Mouse (Mus musculus): ENCODE measurements at regions not wholly inside any gene's neighbourhood (a gene's known extent, or its start where the extent isn't known, plus 50 kb on each side); places are given as distances from the start of the nearest gene placed in this dataset.

- ATAC-seq (ENCODE audit: low FRiP score), result 0 out of 2 replicates have a peak, but pooled peaks have one; percentile 27
- Histone ChIP-seq H3K27ac (no peak overlapping the region), H3K9ac (no peak overlapping the region), H3K27me3 (no peaks in the 10 kb centered on the region), H3K36me3 (replicated peaks) (no peaks in the 10 kb centered on the region), H3K9me3 (no peaks in the 10 kb centered on the region), H3K4me3 (replicated peaks) (no peak overlapping the region), H3K4me1 (peaks cover 15% of the 10 kb centered on the region; the same call in 1 of the 2 replicates), H3K4me2 (no peak overlapping the region)
- 60% methylated on average over 8 of the region's 8 CpGs for WGBS
Measured at GRCm38 (mm10) chr2:106461021-106461420, 232.0 kb upstream of the Mpped2 start.

GRCm38 (mm10) chr2:106461490-106461889, 231.6 kb upstream of the Mpped2 start:
- Histone ChIP-seq H3K4me2 (no peak overlapping the region), H3K27me3 (no peaks in the 10 kb centered on the region), H3K27ac (0 out of 2 replicates have a peak overlapping the region, but pooled peaks have one; percentile 25), H3K4me1 (peaks cover 15% of the 10 kb centered on the region; the same call in 1 of the 2 replicates), H3K36me3 (replicated peaks) (no peaks in the 10 kb centered on the region), H3K9me3 (no peaks in the 10 kb centered on the region), H3K4me3 (replicated peaks) (no peak overlapping the region), H3K9ac (no peak overlapping the region)
- 81% methylated on average over 7 of the region's 7 CpGs for WGBS
- ATAC-seq (ENCODE audit: low FRiP score), result no peak; the same call in 1 of the 2 replicates

GRCm38 (mm10) chr2:106461973-106462637, 231.0 kb upstream of the Mpped2 start:
- Histone ChIP-seq H3K9ac (no peak overlapping the region), H3K27ac (0 out of 2 replicates have a peak overlapping the region, but pooled peaks have one; percentile 25), H3K4me3 (replicated peaks) (no peak overlapping the region), H3K36me3 (replicated peaks) (no peaks in the 10 kb centered on the region), H3K4me1 (peaks cover 15% of the 10 kb centered on the region; the same call in 1 of the 2 replicates), H3K9me3 (no peaks in the 10 kb centered on the region), H3K4me2 (no peak overlapping the region), H3K27me3 (no peaks in the 10 kb centered on the region)
- no peak for ATAC-seq (ENCODE audit: low FRiP score)
- WGBS, result 55% methylated on average over 12 of the region's 12 CpGs

GRCm38 (mm10) chr2:106465055-106465454, 228.0 kb upstream of the Mpped2 start:
- no peak for ATAC-seq (ENCODE audit: low FRiP score)

GRCm38 (mm10) chr2:106465831-106466230, 227.2 kb upstream of the Mpped2 start:
- Histone ChIP-seq H3K27me3 (no peaks in the 10 kb centered on the region), H3K9ac (no peak overlapping the region), H3K4me3 (replicated peaks) (no peak overlapping the region), H3K36me3 (replicated peaks) (no peaks in the 10 kb centered on the region), H3K4me2 (no peak overlapping the region), H3K9me3 (no peaks in the 10 kb centered on the region), H3K4me1 (peaks cover 15% of the 10 kb centered on the region; the same call in 1 of the 2 replicates), H3K27ac (no peak overlapping the region)
- WGBS, result 83% methylated on average over 3 of the region's 3 CpGs
- ATAC-seq (ENCODE audit: low FRiP score), result no peak

More at GRCm38 (mm10) chr2:106465055-106465454, 228.0 kb upstream of the Mpped2 start:
- Histone ChIP-seq H3K4me1 (peaks cover 15% of the 10 kb centered on the region; the same call in 1 of the 2 replicates), H3K27me3 (no peaks in the 10 kb centered on the region), H3K36me3 (replicated peaks) (no peaks in the 10 kb centered on the region), H3K9ac (no peak overlapping the region), H3K9me3 (no peaks in the 10 kb centered on the region), H3K4me2 (no peak overlapping the region), H3K4me3 (replicated peaks) (no peak overlapping the region), H3K27ac (no peak overlapping the region)
- WGBS, result 81% methylated on average over 3 of the region's 3 CpGs

GRCm38 (mm10) chr2:106469196-106469595, 223.9 kb upstream of the Mpped2 start:
- no peaks in the 10 kb centered on the region for H3K27me3 ChIP-seq
- H3K4me3 ChIP-seq (replicated peaks), result no peak overlapping the region
- no peak overlapping the region for H3K9ac ChIP-seq
- H3K36me3 ChIP-seq (replicated peaks), result no peaks in the 10 kb centered on the region
- no peak for ATAC-seq (ENCODE audit: low FRiP score)
- H3K27ac ChIP-seq, result no peak overlapping the region
- H3K4me1 ChIP-seq, result no peaks in the 10 kb centered on the region
- no peak overlapping the region for H3K4me2 ChIP-seq
- no peaks in the 10 kb centered on the region for H3K9me3 ChIP-seq
- 84% methylated on average over 2 of the region's 2 CpGs for WGBS

- Histone ChIP-seq H3K4me2 (no peak overlapping the region), H3K9me3 (no peaks in the 10 kb centered on the region), H3K4me1 (no peaks in the 10 kb centered on the region), H3K27me3 (no peaks in the 10 kb centered on the region), H3K4me3 (replicated peaks) (no peak overlapping the region), H3K36me3 (replicated peaks) (no peaks in the 10 kb centered on the region), H3K9ac (no peak overlapping the region), H3K27ac (no peak overlapping the region)
- 85% methylated on average over 3 of the region's 3 CpGs for WGBS
- no peak for ATAC-seq (ENCODE audit: low FRiP score)
Measured at GRCm38 (mm10) chr2:106473458-106473857, 219.6 kb upstream of the Mpped2 start.

GRCm38 (mm10) chr2:106477991-106478390, 215.1 kb upstream of the Mpped2 start:
- Histone ChIP-seq H3K36me3 (replicated peaks) (no peaks in the 10 kb centered on the region), H3K4me3 (replicated peaks) (no peak overlapping the region), H3K27me3 (no peaks in the 10 kb centered on the region), H3K4me1 (no peaks in the 10 kb centered on the region), H3K9ac (no peak overlapping the region), H3K27ac (no peak overlapping the region), H3K9me3 (no peaks in the 10 kb centered on the region), H3K4me2 (no peak overlapping the region)
- 87% methylated on average over 2 of the region's 2 CpGs for WGBS
- ATAC-seq (ENCODE audit: low FRiP score), result no peak

- H3K4me1 ChIP-seq, result no peaks in the 10 kb centered on the region
- H3K4me2 ChIP-seq, result no peak overlapping the region
- no peaks in the 10 kb centered on the region for H3K36me3 ChIP-seq (replicated peaks)
- no peak overlapping the region for H3K27ac ChIP-seq
- no peaks in the 10 kb centered on the region for H3K9me3 ChIP-seq
- H3K27me3 ChIP-seq, result no peaks in the 10 kb centered on the region
- WGBS, result 69% methylated on average over 5 of the region's 5 CpGs
- H3K9ac ChIP-seq, result no peak overlapping the region
- H3K4me3 ChIP-seq (replicated peaks), result no peak overlapping the region
- no peak for ATAC-seq (ENCODE audit: low FRiP score)
Measured at GRCm38 (mm10) chr2:106487335-106488082, 205.6 kb upstream of the Mpped2 start.

- no peak overlapping the region for H3K4me2 ChIP-seq
- peaks cover 26% of the 10 kb centered on the region for H3K4me1 ChIP-seq
- no peaks in the 10 kb centered on the region for H3K36me3 ChIP-seq (replicated peaks)
- no peak overlapping the region for H3K9ac ChIP-seq
- H3K9me3 ChIP-seq, result no peaks in the 10 kb centered on the region
- H3K27ac ChIP-seq, result peak overlapping the region; percentile 76; the same call in 1 of the 2 replicates
- ATAC-seq (ENCODE audit: low FRiP score), result peak; percentile 59; the same call in 1 of the 2 replicates
- no peaks in the 10 kb centered on the region for H3K27me3 ChIP-seq
- no peak overlapping the region for H3K4me3 ChIP-seq (replicated peaks)
Measured at GRCm38 (mm10) chr2:106498735-106499134, 194.3 kb upstream of the Mpped2 start.

- no peak overlapping the region for H3K9ac ChIP-seq
- peaks cover 26% of the 10 kb centered on the region for H3K4me1 ChIP-seq
- H3K4me2 ChIP-seq, result no peak overlapping the region
- H3K27ac ChIP-seq, result peak overlapping the region; percentile 76
- WGBS, result 16% methylated on average over 3 of the region's 3 CpGs
- no peaks in the 10 kb centered on the region for H3K9me3 ChIP-seq
- no peaks in the 10 kb centered on the region for H3K27me3 ChIP-seq
- H3K36me3 ChIP-seq (replicated peaks), result no peaks in the 10 kb centered on the region
- peak; percentile 68 for ATAC-seq (ENCODE audit: low FRiP score)
- no peak overlapping the region for H3K4me3 ChIP-seq (replicated peaks)
Measured at GRCm38 (mm10) chr2:106499227-106499928, 193.7 kb upstream of the Mpped2 start.

GRCm38 (mm10) chr2:106504933-106505420, 188.1 kb upstream of the Mpped2 start:
- no peak for ATAC-seq (ENCODE audit: low FRiP score)
- no peak overlapping the region for H3K4me2 ChIP-seq
- 91% methylated on average over 1 of the region's 1 CpGs for WGBS
- no peaks in the 10 kb centered on the region for H3K9me3 ChIP-seq
- no peaks in the 10 kb centered on the region for H3K27me3 ChIP-seq
- no peak overlapping the region for H3K27ac ChIP-seq
- no peak overlapping the region for H3K9ac ChIP-seq
- H3K4me1 ChIP-seq, result peaks cover 3% of the 10 kb centered on the region; the same call in 1 of the 2 replicates
- no peak overlapping the region for H3K4me3 ChIP-seq (replicated peaks)
- H3K36me3 ChIP-seq (replicated peaks), result no peaks in the 10 kb centered on the region

All from forebrain, embryonic 12.5 days (tissue).